Mouse (Mus musculus) ES-E14 (cell line): ENCODE data around the gene Bag5. TPM values are rescaled to one million over a fixed set of nuclear protein-coding genes. Genes with fewer than 3 reads are reported as not detected.

Experiments
- DNase-seq: peaks from one replicate; pipeline ENCODE4 v3.0.0-alpha.2; 2013; ENCODE audit warnings: low read depth, low spot score
- H3K27ac ChIP-seq: 2 replicates; pipeline ENCODE4 v1.5.1; 2012; ENCODE audit warnings: low read depth, mild to moderate bottlenecking, low read length, moderate library complexity, mixed read lengths; ENCODE audit not compliant: poor library complexity, insufficient read depth, severe bottlenecking
- H3K36me3 ChIP-seq: 2 replicates; pipeline ENCODE4 v1.6.1; 2012; ENCODE audit warnings: mild to moderate bottlenecking, low read length, moderate library complexity, mixed read lengths; ENCODE audit not compliant: control insufficient read depth, poor library complexity, insufficient read depth, severe bottlenecking
- H3K4me1 ChIP-seq, 2 experiments: fragments of 150-350 bp in 1 of 2; sonication (generic) in 1 of 2; 2 replicates each; pipeline ENCODE4 v1.6.1; 2012; ENCODE audit warnings: low read length in 2 of 2, mild to moderate bottlenecking in 1 of 2, mixed read lengths in 1 of 2; ENCODE audit not compliant: control insufficient read depth in 2 of 2, insufficient read depth in 2 of 2, poor library complexity in 1 of 2
- H3K4me3 ChIP-seq, 2 experiments: fragments of 150-350 bp in 1 of 2; sonication (generic) in 1 of 2; 2 replicates each; pipeline ENCODE4 v1.5.1; 2012; ENCODE audit warnings: low read length in 2 of 2, low read depth in 1 of 2, mild to moderate bottlenecking in 1 of 2, mixed read lengths in 1 of 2; ENCODE audit not compliant: insufficient read depth in 1 of 2, poor library complexity in 1 of 2, severe bottlenecking in 1 of 2
- H3K9ac ChIP-seq: 2 replicates; pipeline ENCODE4 v1.6.1; 2012; ENCODE audit warnings: low read depth, mild to moderate bottlenecking, low read length, mixed read lengths; ENCODE audit not compliant: poor library complexity, insufficient read depth, severe bottlenecking
- H3K9me3 ChIP-seq: fragments of 150-350 bp; sonication (generic); 2 replicates; pipeline ENCODE4 v1.6.1; 2012; ENCODE audit warnings: low read depth, mild to moderate bottlenecking, low read length; ENCODE audit not compliant: control insufficient read depth, insufficient read depth
- CHD2 ChIP-seq: IDR thresholded peaks from 2 replicates; pipeline ENCODE4 v1.6.1; 2014; ENCODE audit warnings: mild to moderate bottlenecking, low read depth, low read length, inconsistent platforms
- HCFC1 ChIP-seq: IDR thresholded peaks from 2 replicates; pipeline ENCODE4 v1.6.1; 2012; ENCODE audit warnings: low read length, inconsistent platforms, borderline replicate concordance; ENCODE audit not compliant: insufficient read depth
- MAFK ChIP-seq: IDR thresholded peaks from 2 replicates; pipeline ENCODE4 v1.6.1; 2014; ENCODE audit warnings: mild to moderate bottlenecking, low read depth, low read length, inconsistent platforms; ENCODE audit not compliant: insufficient read depth
- ZC3H11A ChIP-seq: IDR thresholded peaks from 2 replicates; pipeline ENCODE4 v1.6.1; 2012; ENCODE audit warnings: low read depth, mild to moderate bottlenecking, inconsistent platforms, low read length, borderline replicate concordance
- ZNF384 ChIP-seq: IDR thresholded peaks from 2 replicates; pipeline ENCODE4 v1.6.1; 2012; ENCODE audit warnings: low read depth, low read length, inconsistent platforms
- in situ Hi-C, 2 experiments: fragments of 600-800 bp; cut with MboI; formaldehyde crosslinking; loops; one replicate each; pipeline ENCODE4 v1.15.1; 2025; ENCODE audit warnings: low sequenced_read_pairs in 2 of 2, inconsistent platforms in 1 of 2; ENCODE audit not compliant: unreplicated experiment in 2 of 2
- total RNA-seq: library from RNA; depleted of rRNA; stranded (reverse); fragments of 300-350 nt; gene quantifications from 2 replicates; pipeline ENCODE4 v1.2.3, GENCODE M21; 2012

Bag5 gene
- total RNA-seq, 1 experiment: 14.8 TPM

DNA sequence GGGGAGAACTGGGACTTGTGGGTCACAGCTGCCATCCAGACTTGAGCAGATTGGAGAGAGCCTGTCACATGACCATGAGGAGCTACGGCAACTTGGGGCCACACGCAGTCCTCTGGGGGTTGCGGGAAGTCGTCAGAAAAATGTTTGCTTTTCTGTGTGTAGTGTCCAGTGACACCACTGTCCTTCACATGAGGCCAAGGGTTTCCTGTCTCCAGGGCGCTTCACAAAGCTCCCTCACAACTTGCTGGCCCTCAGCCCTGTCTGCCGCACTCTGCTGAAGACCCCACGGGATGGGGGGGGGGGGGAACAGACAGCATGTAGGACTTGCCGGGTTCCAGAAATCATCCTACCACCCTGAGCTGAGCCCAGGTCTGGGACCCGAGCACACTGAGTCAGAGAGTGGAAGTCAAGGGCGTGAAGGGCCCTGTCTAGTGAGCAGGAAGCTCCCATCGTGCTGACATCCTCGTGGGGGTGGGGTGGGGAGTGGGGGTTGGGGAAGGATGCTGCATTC lies 18.7 kb downstream of the Bag5 start:
- H3K4me3 ChIP-seq: no peak overlapping the region
- no peaks in the 10 kb centered on the region for H3K9me3 ChIP-seq
- peaks cover 4 to 32% of the 10 kb centered on the region in 2 experiments; a peak in 3 of 4 replicates for H3K4me1 ChIP-seq
- TF ChIP-seq ZNF384: no peak
- no peak for TF ChIP-seq HCFC1
- TF ChIP-seq CHD2: no peak
- no peak for TF ChIP-seq MAFK
- no peak for TF ChIP-seq ZC3H11A
- H3K27ac ChIP-seq: no peak overlapping the region
- H3K36me3 ChIP-seq: no peaks in the 10 kb centered on the region
- DNase-seq: no peak
- in situ Hi-C loops: no loop called here
- H3K9ac ChIP-seq: no peak overlapping the region

DNA sequence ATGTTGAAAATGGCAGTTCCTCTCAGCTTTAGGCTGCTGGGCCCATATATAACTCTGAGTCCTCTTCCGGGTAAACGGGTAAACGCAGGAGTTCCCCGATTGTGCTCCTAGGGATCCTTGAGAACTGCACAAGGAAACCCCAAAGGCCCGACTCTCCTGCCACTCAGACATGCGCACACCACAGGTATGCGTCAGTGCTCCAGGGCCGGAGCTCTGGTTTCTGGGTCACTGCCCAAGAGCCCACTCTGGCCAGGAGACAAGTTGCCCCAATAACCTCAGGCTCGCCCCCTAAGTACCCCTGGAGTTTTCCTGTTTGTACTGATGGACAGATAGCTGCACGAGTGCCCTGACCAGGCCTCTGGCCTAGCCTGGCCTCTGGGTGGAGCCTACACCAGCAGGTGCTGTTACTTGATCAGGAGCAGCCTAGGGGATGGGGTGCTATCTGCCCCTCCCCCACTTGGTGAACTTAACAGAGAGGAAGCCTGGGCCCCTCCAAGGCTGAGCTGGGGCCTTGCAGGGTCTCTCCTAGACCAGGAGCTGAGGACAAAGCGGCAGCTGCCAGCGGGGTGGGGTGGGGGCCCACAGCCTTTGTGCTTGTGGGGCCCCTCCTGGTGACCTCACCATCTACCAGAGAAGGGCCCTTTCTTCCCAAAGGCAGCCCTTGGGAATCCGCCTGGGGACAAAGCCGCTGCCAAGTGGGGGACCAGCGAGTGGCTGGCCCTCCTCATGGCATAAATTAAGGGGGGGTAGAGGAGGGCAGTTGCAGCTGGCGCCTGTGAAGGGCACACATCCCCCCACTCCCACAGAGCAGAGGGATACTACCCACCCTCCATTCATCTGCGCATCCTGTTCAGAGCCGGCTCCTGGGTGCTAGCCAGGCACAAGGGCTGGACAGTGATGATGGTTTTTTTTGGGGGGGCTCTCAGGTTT lies 19.5 kb downstream of the Bag5 start:
- no peak for DNase-seq
- 0 out of 4 replicates have a peak overlapping the region, but pooled peaks of 1 of the 2 experiments have one; percentile 0 for H3K4me3 ChIP-seq

DNA sequence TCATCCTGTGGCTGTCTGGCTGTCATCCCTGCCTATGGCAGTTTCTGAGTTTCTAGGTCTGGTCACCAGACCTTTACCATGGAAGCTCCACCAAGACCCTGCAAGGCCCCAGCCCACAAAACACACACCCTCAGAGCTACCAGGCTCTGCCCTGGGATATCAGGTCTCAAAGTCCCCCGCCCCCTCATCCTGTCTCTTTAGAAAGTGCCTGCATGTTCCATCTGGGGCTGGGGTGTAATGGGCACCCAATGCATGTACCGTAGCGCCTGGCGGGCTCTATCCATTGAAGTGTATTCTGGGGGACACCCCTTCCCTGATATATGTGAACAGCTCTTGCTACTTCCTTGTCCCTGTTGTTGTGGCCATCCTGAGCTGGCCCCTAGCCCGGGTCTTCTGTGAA lies 20.2 kb downstream of the Bag5 start:
- 0 out of 2 replicates have a peak overlapping the region, but pooled peaks have one; percentile 34 for H3K9ac ChIP-seq
- DNase-seq: no peak
- no peak overlapping the region for H3K27ac ChIP-seq
- in situ Hi-C loops: no loop called here
- H3K4me1 ChIP-seq: peaks cover 4 to 34% of the 10 kb centered on the region in 2 experiments; a peak in 3 of 4 replicates
- no peak for TF ChIP-seq MAFK
- TF ChIP-seq HCFC1: no peak
- TF ChIP-seq ZNF384: no peak
- TF ChIP-seq ZC3H11A: no peak
- TF ChIP-seq CHD2: no peak
- no peaks in the 10 kb centered on the region for H3K36me3 ChIP-seq
- H3K9me3 ChIP-seq: no peaks in the 10 kb centered on the region
- peak overlapping the region; percentile 0 to 5; a peak in 1 of 4 replicates for H3K4me3 ChIP-seq

More for the DNA sequence above, 19.5 kb downstream of the Bag5 start:
- Histone ChIP-seq H3K36me3 (no peaks in the 10 kb centered on the region), H3K4me1 (peaks cover 4 to 32% of the 10 kb centered on the region in 2 experiments; a peak in 3 of 4 replicates), H3K27ac (no peak overlapping the region), H3K9ac (no peak overlapping the region), H3K9me3 (no peaks in the 10 kb centered on the region)
- TF ChIP-seq ZNF384 (no peak), CHD2 (no peak), HCFC1 (no peak), ZC3H11A (no peak), MAFK (no peak)
- in situ Hi-C loops: no loop called here

DNA sequence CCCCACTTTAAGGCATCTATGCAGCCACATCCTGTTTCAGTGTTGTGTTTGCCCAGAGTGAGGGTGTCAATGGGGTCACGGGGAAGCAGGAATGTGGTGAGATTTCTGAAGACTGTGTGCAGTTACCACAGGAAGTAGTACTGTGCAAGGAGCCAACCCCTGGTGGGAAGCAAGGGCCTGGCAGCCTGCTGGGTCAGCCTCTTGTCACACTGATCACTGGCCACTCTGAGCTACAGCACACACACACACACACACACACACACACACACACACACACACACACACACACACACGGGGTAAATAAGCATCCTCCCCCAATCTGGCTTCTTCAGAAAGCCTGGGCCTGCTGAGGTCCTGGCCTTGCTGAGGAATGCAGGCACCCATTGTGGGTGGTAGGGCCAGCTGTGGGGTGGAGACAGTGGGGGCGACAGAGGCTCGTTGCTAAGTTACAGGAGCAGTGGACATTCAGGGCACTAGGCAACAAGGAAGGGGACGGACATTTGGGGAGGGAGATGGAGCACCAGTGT lies 21.6 kb downstream of the Bag5 start:
- H3K4me1 ChIP-seq: peaks cover 4 to 37% of the 10 kb centered on the region in 2 experiments; a peak in 3 of 4 replicates
- H3K27ac ChIP-seq: no peak overlapping the region
- H3K36me3 ChIP-seq: no peaks in the 10 kb centered on the region
- in situ Hi-C loops: no loop called here
- no peak for TF ChIP-seq ZNF384
- TF ChIP-seq ZC3H11A: no peak
- no peak overlapping the region for H3K4me3 ChIP-seq
- no peak overlapping the region for H3K9ac ChIP-seq
- no peaks in the 10 kb centered on the region for H3K9me3 ChIP-seq
- DNase-seq: no peak
